Mouse (Mus musculus) liver, embryonic 14.5 days (tissue): Measurements from ENCODE around the gene Cfap44.

Experiments used
- CTCF ChIP-seq: IDR thresholded peaks from 2 replicates; pipeline ENCODE4 v1.5.1; 2016; ENCODE audit warnings: antibody characterized with exemption, low read depth, control low read depth
- EP300 ChIP-seq: IDR thresholded peaks from 2 replicates; pipeline ENCODE4 v1.6.1; 2016; ENCODE audit warnings: antibody characterized with exemption, low read depth

GRCm38 (mm10) chr16:44407211-44407610 is 12.6 kb downstream of the Cfap44 start:
- no peak for TF ChIP-seq CTCF
- no peak for TF ChIP-seq EP300
